Mouse (Mus musculus) neural tube, embryonic 11.5 days (tissue): Measurements from ENCODE around the gene Tmem135. TPM values are rescaled to one million over a fixed set of nuclear protein-coding genes. Genes with fewer than 3 reads are reported as not detected.
A peak's percentile ranks its signal among the peaks of the same experiment; 100 is the strongest.

Experiments
- ATAC-seq: fragments of 200-750 bp; cut with Nextera tagmentation; 2 replicates; pipeline ENCODE4 v1.8.0; 2017; ENCODE audit warnings: moderate number of reproducible peaks, mild to moderate bottlenecking, moderate TSS enrichment, moderate library complexity; ENCODE audit not compliant: insufficient read depth, low FRiP score, low TSS enrichment
- DNase-seq: peaks from one replicate; pipeline ENCODE4 v3.0.0-alpha.2; 2015; ENCODE audit warnings: low spot score
- H3K27ac ChIP-seq: fragments of 300-500 bp; sonication (generic); 2 replicates; pipeline ENCODE4 v1.5.1; 2014; ENCODE audit warnings: low read depth, mild to moderate bottlenecking, low read length
- H3K27me3 ChIP-seq: fragments of 300-500 bp; sonication (generic); 2 replicates; pipeline ENCODE4 v1.6.1; 2014; ENCODE audit warnings: mild to moderate bottlenecking, low read length, mixed read lengths; ENCODE audit not compliant: control insufficient read depth, insufficient read depth
- H3K36me3 ChIP-seq: fragments of 300-500 bp; sonication (generic); 2 replicates; pipeline ENCODE4 v1.6.1; 2014; ENCODE audit warnings: mild to moderate bottlenecking, low read length, moderate library complexity, mixed read lengths; ENCODE audit not compliant: control insufficient read depth, insufficient read depth
- H3K4me1 ChIP-seq: fragments of 300-500 bp; sonication (generic); 2 replicates; pipeline ENCODE4 v1.6.1; 2014; ENCODE audit warnings: low read length, mixed read lengths; ENCODE audit not compliant: control insufficient read depth, insufficient read depth
- H3K4me2 ChIP-seq: fragments of 300-500 bp; sonication (generic); 2 replicates; pipeline ENCODE4 v1.6.1; 2014; ENCODE audit warnings: low read depth, mild to moderate bottlenecking, moderate library complexity
- H3K4me3 ChIP-seq: fragments of 300-500 bp; sonication (generic); 2 replicates; pipeline ENCODE4 v1.5.1; 2014; ENCODE audit warnings: low read depth, low read length
- H3K9ac ChIP-seq: fragments of 300-500 bp; sonication (generic); 2 replicates; pipeline ENCODE4 v1.6.1; 2014; ENCODE audit warnings: mild to moderate bottlenecking, low read length
- H3K9me3 ChIP-seq: fragments of 300-500 bp; sonication (generic); 2 replicates; pipeline ENCODE4 v1.6.1; 2016; ENCODE audit warnings: low read length; ENCODE audit not compliant: control insufficient read depth
- WGBS: fragments of 180-500 bp; shearing (Covaris S2); extraction: QIAGEN DNeasy Blood & Tissue Kit; methylation state at CpG from one replicate; pipeline ENCODE4 v1.1.7; 2014; 5-methylcytosine and 5-hydroxymethylcytosine counted together
- polyA plus RNA-seq: library from polyadenylated mRNA; unstranded; fragments of >200 nt; fragmentation: Nextera tagmentation; extraction: Ambion mirVana; gene quantifications from 2 replicates; pipeline ENCODE4 v1.2.1, GENCODE M21; 2014

Gene Tmem135
- polyA plus RNA-seq, 1 experiment from 2014 or later = 17.9 TPM

- H3K27ac ChIP-seq = no peak overlapping the region
- ATAC-seq = no peak
- H3K4me1 ChIP-seq = no peaks in the 10 kb centered on the region
- no peaks in the 10 kb centered on the region for H3K36me3 ChIP-seq
- H3K27me3 ChIP-seq = no peaks in the 10 kb centered on the region
- 68% methylated on average over 4 of the region's 4 CpGs for WGBS
- DNase-seq = no peak
- H3K4me3 ChIP-seq = no peak overlapping the region
- H3K4me2 ChIP-seq = no peak overlapping the region
- H3K9ac ChIP-seq = no peak overlapping the region
- no peaks in the 10 kb centered on the region for H3K9me3 ChIP-seq
These were observed 168.0 kb downstream of the Tmem135 start for GRCm38 (mm10) chr7:89235974-89236507.

- Histone ChIP-seq H3K9ac (no peak overlapping the region), H3K4me3 (no peak overlapping the region), H3K27ac (no peak overlapping the region), H3K9me3 (no peaks in the 10 kb centered on the region), H3K36me3 (no peaks in the 10 kb centered on the region), H3K4me1 (no peaks in the 10 kb centered on the region), H3K27me3 (no peaks in the 10 kb centered on the region), H3K4me2 (no peak overlapping the region)
- ATAC-seq (no peak), DNase-seq (no peak)
- 93% methylated on average over 3 of the region's 3 CpGs for WGBS
These were observed 171.4 kb downstream of the Tmem135 start for GRCm38 (mm10) chr7:89232499-89233145.

GRCm38 (mm10) chr7:89231200-89231790, 172.7 kb downstream of the Tmem135 start:
- Histone ChIP-seq H3K27ac (no peak overlapping the region), H3K27me3 (no peaks in the 10 kb centered on the region), H3K4me3 (no peak overlapping the region), H3K4me2 (no peak overlapping the region), H3K36me3 (no peaks in the 10 kb centered on the region), H3K9me3 (no peaks in the 10 kb centered on the region), H3K4me1 (no peaks in the 10 kb centered on the region), H3K9ac (no peak overlapping the region)
- DNase-seq (no peak), ATAC-seq (no peak)
- 91% methylated on average over 3 of the region's 3 CpGs for WGBS

- Histone ChIP-seq H3K36me3 (no peaks in the 10 kb centered on the region), H3K27me3 (no peaks in the 10 kb centered on the region), H3K4me3 (no peak overlapping the region), H3K4me1 (no peaks in the 10 kb centered on the region), H3K9me3 (no peaks in the 10 kb centered on the region), H3K27ac (no peak overlapping the region), H3K4me2 (no peak overlapping the region), H3K9ac (no peak overlapping the region)
- no peak for ATAC-seq
- 85% methylated on average over 1 of the region's 1 CpGs for WGBS
- no peak for DNase-seq
These were observed 181.4 kb downstream of the Tmem135 start for GRCm38 (mm10) chr7:89222609-89223008.

- no peak overlapping the region for H3K4me3 ChIP-seq
- no peaks in the 10 kb centered on the region for H3K27me3 ChIP-seq
- ATAC-seq (no peak), DNase-seq (no peak)
- H3K9me3 ChIP-seq = no peaks in the 10 kb centered on the region
- WGBS = 83% methylated on average over 1 of the region's 1 CpGs
- no peak overlapping the region for H3K27ac ChIP-seq
- H3K4me1 ChIP-seq = no peaks in the 10 kb centered on the region
- H3K36me3 ChIP-seq = no peaks in the 10 kb centered on the region
- no peak overlapping the region for H3K9ac ChIP-seq
- no peak overlapping the region for H3K4me2 ChIP-seq
These were observed 187.4 kb downstream of the Tmem135 start for GRCm38 (mm10) chr7:89216628-89217027.

- no peaks in the 10 kb centered on the region for H3K36me3 ChIP-seq
- H3K4me2 ChIP-seq = no peak overlapping the region
- DNase-seq = no peak
- H3K9me3 ChIP-seq = no peaks in the 10 kb centered on the region
- no peaks in the 10 kb centered on the region for H3K27me3 ChIP-seq
- ATAC-seq = no peak
- H3K4me3 ChIP-seq = no peak overlapping the region
- 80% methylated on average over 2 of the region's 2 CpGs for WGBS
- H3K27ac ChIP-seq = no peak overlapping the region
- H3K9ac ChIP-seq = no peak overlapping the region
- H3K4me1 ChIP-seq = no peaks in the 10 kb centered on the region
These were observed 187.9 kb downstream of the Tmem135 start for GRCm38 (mm10) chr7:89216118-89216517.

- H3K27me3 ChIP-seq = no peaks in the 10 kb centered on the region
- WGBS = 66% methylated on average over 7 of the region's 7 CpGs
- no peaks in the 10 kb centered on the region for H3K4me1 ChIP-seq
- H3K36me3 ChIP-seq = no peaks in the 10 kb centered on the region
- no peak for ATAC-seq
- H3K27ac ChIP-seq = no peak overlapping the region
- no peak overlapping the region for H3K4me3 ChIP-seq
- H3K9me3 ChIP-seq = no peaks in the 10 kb centered on the region
- no peak for DNase-seq
- H3K9ac ChIP-seq = no peak overlapping the region
- H3K4me2 ChIP-seq = no peak overlapping the region
These were observed 188.3 kb downstream of the Tmem135 start for GRCm38 (mm10) chr7:89215714-89216113.

GRCm38 (mm10) chr7:89210506-89210905, 193.5 kb downstream of the Tmem135 start:
- peak; percentile 27; the same call in 1 of the 2 replicates for ATAC-seq
- peak; percentile 16 for DNase-seq
- H3K4me3 ChIP-seq = no peak overlapping the region
- 40% methylated on average over 6 of the region's 6 CpGs for WGBS
- H3K27me3 ChIP-seq = no peaks in the 10 kb centered on the region
- H3K4me1 ChIP-seq = no peaks in the 10 kb centered on the region
- H3K4me2 ChIP-seq = no peak overlapping the region
- H3K9me3 ChIP-seq = no peaks in the 10 kb centered on the region
- no peak overlapping the region for H3K9ac ChIP-seq
- H3K36me3 ChIP-seq = no peaks in the 10 kb centered on the region
- no peak overlapping the region for H3K27ac ChIP-seq

- no peaks in the 10 kb centered on the region for H3K36me3 ChIP-seq
- DNase-seq (no peak), ATAC-seq (no peak)
- H3K27me3 ChIP-seq = no peaks in the 10 kb centered on the region
- WGBS = 91% methylated on average over 3 of the region's 3 CpGs
- no peak overlapping the region for H3K9ac ChIP-seq
- H3K4me2 ChIP-seq = no peak overlapping the region
- H3K4me1 ChIP-seq = no peaks in the 10 kb centered on the region
- no peak overlapping the region for H3K27ac ChIP-seq
- no peak overlapping the region for H3K4me3 ChIP-seq
- H3K9me3 ChIP-seq = no peaks in the 10 kb centered on the region
These were observed 197.9 kb downstream of the Tmem135 start for GRCm38 (mm10) chr7:89206165-89206564.
